Mouse (Mus musculus): ENCODE results near the gene Slc24a2. TPM values are rescaled to one million over a fixed set of nuclear protein-coding genes. Genes with fewer than 3 reads are reported as not detected.

Slc24a2 gene
- not detected in 2 replicates for polyA plus RNA-seq (2012)

GRCm38 (mm10) chr4:87229960-87230551 lies at the start of gene Slc24a2:
TSS of gene Slc24a2 (minus strand) at chr4:87230477.

All from megakaryocyte-erythroid progenitor cell, adult 5 weeks (primary cell).